Mouse (Mus musculus) embryonic fibroblast, embryonic 13.5 days (primary cell): ENCODE data around the gene Cct8l1. TPM values are rescaled to one million over a fixed set of nuclear protein-coding genes. Genes with fewer than 3 reads are reported as not detected.

Experiments used
- H3K27ac ChIP-seq: 2 replicates; pipeline ENCODE4 v1.5.1; 2012; ENCODE audit warnings: low read length, control low read depth, inconsistent platforms; ENCODE audit not compliant: insufficient read depth
- H3K4me1 ChIP-seq: 2 replicates; pipeline ENCODE4 v1.6.1; 2011; ENCODE audit warnings: low read length; ENCODE audit not compliant: control insufficient read depth, insufficient read depth
- H3K4me3 ChIP-seq: 2 replicates; pipeline ENCODE4 v1.5.1; 2011; ENCODE audit warnings: mild to moderate bottlenecking, control low read depth, low read length; ENCODE audit not compliant: insufficient read depth
- CTCF ChIP-seq: IDR thresholded peaks from 2 replicates; pipeline ENCODE4 v1.5.1; 2011; ENCODE audit warnings: mild to moderate bottlenecking, control low read depth, low read length, moderate library complexity, borderline replicate concordance; ENCODE audit not compliant: insufficient read depth
- POLR2A ChIP-seq: IDR thresholded peaks from 2 replicates; pipeline ENCODE4 v1.6.1; 2011; ENCODE audit warnings: low read depth, mild to moderate bottlenecking, control low read depth, low read length, moderate library complexity
- polyA plus RNA-seq: library from polyadenylated mRNA; stranded (reverse); fragments of >200 nt; gene quantifications from 2 replicates; pipeline ENCODE4 v1.2.4, GENCODE M21; 2011; ENCODE audit warnings: low read depth; ENCODE audit not compliant: missing spikeins, insufficient read length

The Cct8l1 gene
- polyA plus RNA-seq, 1 experiment, result not detected

DNA sequence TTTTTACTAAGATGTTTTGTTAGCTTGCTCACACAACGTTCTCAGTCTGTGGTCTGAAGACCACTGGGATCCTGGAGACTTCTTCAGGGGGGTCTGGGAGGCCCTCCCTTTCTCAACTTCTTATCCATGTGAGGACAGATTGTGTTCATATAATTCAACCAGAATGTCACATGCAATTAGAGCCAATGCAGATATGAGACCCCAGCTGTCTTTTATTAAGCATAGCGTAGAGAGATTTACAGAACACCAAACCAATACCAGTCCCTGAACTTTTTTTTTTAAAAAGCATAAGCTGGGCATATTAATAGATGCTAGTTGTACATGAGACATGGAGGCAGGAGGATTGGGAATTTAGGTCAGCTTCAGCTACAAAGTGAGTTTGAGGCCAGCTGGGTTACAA is 25.8 kb downstream of the Cct8l1 start:
- Histone ChIP-seq H3K4me1 (no peaks in the 10 kb centered on the region), H3K4me3 (no peak overlapping the region), H3K27ac (no peak overlapping the region)
- TF ChIP-seq POLR2A (no peak), CTCF (no peak)

- Histone ChIP-seq H3K4me3 (no peak overlapping the region), H3K27ac (no peak overlapping the region), H3K4me1 (no peaks in the 10 kb centered on the region)
- TF ChIP-seq CTCF (no peak), POLR2A (no peak)
Measured at GRCm38 (mm10) chr5:25544061-25544460, 28.2 kb downstream of the Cct8l1 start.

GRCm38 (mm10) chr5:25544566-25544965 is 28.7 kb downstream of the Cct8l1 start:
- no peaks in the 10 kb centered on the region for H3K4me1 ChIP-seq
- no peak overlapping the region for H3K4me3 ChIP-seq
- no peak overlapping the region for H3K27ac ChIP-seq
- TF ChIP-seq CTCF, result no peak
- TF ChIP-seq POLR2A, result no peak

DNA sequence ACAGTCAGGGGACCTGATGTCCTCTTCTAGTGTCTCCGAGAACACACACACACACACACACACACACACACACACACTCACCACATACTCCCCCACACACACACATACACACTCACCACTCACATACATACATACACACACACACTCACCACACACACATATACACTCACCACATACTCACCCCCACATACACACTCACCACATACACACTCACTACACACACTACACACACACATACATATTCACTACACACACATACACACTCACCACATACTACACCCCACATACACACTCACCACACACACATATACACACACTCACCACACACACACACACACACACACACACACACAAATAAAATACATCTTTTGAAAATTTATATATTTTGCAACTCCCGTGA is 31.0 kb downstream of the Cct8l1 start:
- Histone ChIP-seq H3K4me3 (no peak overlapping the region), H3K4me1 (no peaks in the 10 kb centered on the region), H3K27ac (no peak overlapping the region)
- no peak for TF ChIP-seq POLR2A
- no peak for TF ChIP-seq CTCF

- no peaks in the 10 kb centered on the region for H3K4me1 ChIP-seq
- no peak overlapping the region for H3K4me3 ChIP-seq
- TF ChIP-seq CTCF, result no peak
- H3K27ac ChIP-seq, result no peak overlapping the region
Measured at GRCm38 (mm10) chr5:25550912-25551311, 35.0 kb downstream of the Cct8l1 start.

DNA sequence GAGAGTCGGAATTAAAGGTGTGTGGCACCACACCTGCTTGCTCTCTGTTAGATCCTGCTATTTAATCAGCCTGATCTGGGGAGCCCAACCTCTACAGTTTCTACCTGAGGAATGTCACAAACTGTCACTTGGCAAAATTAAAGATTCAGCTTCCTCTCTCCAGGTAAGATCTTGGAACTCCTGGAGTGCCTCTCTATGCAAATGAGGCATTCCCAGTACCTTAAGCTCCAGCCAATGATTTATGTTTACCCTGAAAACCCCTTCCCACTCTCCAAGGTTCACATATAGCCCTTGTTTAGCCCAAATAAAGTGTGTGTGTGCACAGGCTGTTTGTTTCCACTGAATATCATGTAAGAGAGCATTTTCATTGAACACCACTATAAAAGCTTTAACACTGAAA is 38.3 kb downstream of the Cct8l1 start:
- no peak for TF ChIP-seq CTCF
- no peak for TF ChIP-seq POLR2A
- H3K4me1 ChIP-seq, result no peaks in the 10 kb centered on the region
- no peak overlapping the region for H3K4me3 ChIP-seq
- H3K27ac ChIP-seq, result no peak overlapping the region

GRCm38 (mm10) chr5:25554689-25555088 is 38.8 kb downstream of the Cct8l1 start:
- Histone ChIP-seq H3K4me3 (no peak overlapping the region), H3K27ac (no peak overlapping the region), H3K4me1 (no peaks in the 10 kb centered on the region)
- TF ChIP-seq POLR2A, result no peak
- no peak for TF ChIP-seq CTCF

- Histone ChIP-seq H3K4me3 (no peak overlapping the region), H3K4me1 (no peaks in the 10 kb centered on the region), H3K27ac (no peak overlapping the region)
- TF ChIP-seq CTCF, result no peak
Measured at GRCm38 (mm10) chr5:25555684-25556083, 39.8 kb downstream of the Cct8l1 start.

GRCm38 (mm10) chr5:25556363-25556762 is 40.5 kb downstream of the Cct8l1 start:
- no peak overlapping the region for H3K27ac ChIP-seq
- H3K4me1 ChIP-seq, result no peaks in the 10 kb centered on the region
- no peak for TF ChIP-seq POLR2A
- no peak for TF ChIP-seq CTCF
- no peak overlapping the region for H3K4me3 ChIP-seq

Other genes with a start within 250 kb of the Cct8l1 start
- gene Kmt2c, start 17.3 kb upstream of the Cct8l1 start, polyA plus RNA-seq, result 21.2 and 28.6 TPM in 2 replicates
- gene Xrcc2, start 189.8 kb downstream of the Cct8l1 start, polyA plus RNA-seq, result 6.6 and 9.0 TPM in 2 replicates
- gene Actr3b, start 243.9 kb downstream of the Cct8l1 start, polyA plus RNA-seq, result 1.9 and 2.1 TPM in 2 replicates